In genomic region chr10:21102689-21103088, GRCm38 (mm10) we compare ENCODE assay signal across 16 mouse cellular contexts.
"Had no signal": no experiment of that assay in that cellular context is flagged by ENCODE, and none has a peak within 500 bp of the region (broad histone marks: within the 10 kb centered on the region; RNA-seq: fewer than 3 reads in every experiment).

No protein-coding gene starts in this region.

- H3K9ac ChIP-seq: kidney, embryonic 15.5 days; liver, embryonic 13.5 days; midbrain, embryonic 13.5 days; neural tube, embryonic 13.5 days had no signal

- DNase-seq: kidney, adult 11 months; kidney, adult 8-10 months; kidney, postnatal 10 days; kidney, postnatal 36 days; layer of hippocampus, postnatal 36 days; liver, embryonic 13.5 days; lung, adult 2 months; lung, postnatal 14 days; lung, postnatal 4 days; right cerebral cortex, postnatal 25 days; thymus, adult 2 months; thymus, postnatal 25 days had no signal

- H3K27me3 ChIP-seq: kidney, embryonic 15.5 days; liver, embryonic 13.5 days had no signal

- H3K4me2 ChIP-seq: kidney, embryonic 15.5 days; liver, embryonic 13.5 days; midbrain, embryonic 13.5 days; neural tube, embryonic 13.5 days had no signal

- H3K36me3 ChIP-seq: kidney, embryonic 15.5 days; liver, embryonic 13.5 days; midbrain, embryonic 13.5 days; neural tube, embryonic 13.5 days had no signal

- H3K9me3 ChIP-seq: kidney, embryonic 15.5 days; liver, embryonic 13.5 days; midbrain, embryonic 13.5 days; neural tube, embryonic 13.5 days had no signal

- H3K27ac ChIP-seq: kidney, embryonic 15.5 days; left cerebral cortex, adult 2 months; liver, embryonic 13.5 days; midbrain, embryonic 13.5 days; neural tube, embryonic 13.5 days had no signal

- H3K4me1 ChIP-seq: liver, embryonic 13.5 days had no signal

- H3K4me3 ChIP-seq: kidney, embryonic 15.5 days; left cerebral cortex, adult 2 months; liver, embryonic 13.5 days; midbrain, embryonic 13.5 days; neural tube, embryonic 13.5 days had no signal
